Mouse (Mus musculus): ENCODE results near the gene Hbq1b. TPM values are rescaled to one million over a fixed set of nuclear protein-coding genes. Genes with fewer than 3 reads are reported as not detected.

Gene Hbq1b
- polyA plus RNA-seq, 1 experiment from 2014 or later: 13.9 TPM

GRCm38 (mm10) chr11:32316009-32316408 lies 29.2 kb downstream of the Hbq1b start:
- WGBS: 77% methylated on average over 3 of the region's 3 CpGs
- H3K27me3 ChIP-seq (ENCODE audit: insufficient read depth, poor library complexity, severe bottlenecking): 0 out of 2 replicates have a peak, but pooled peaks cover 17% of the 10 kb centered on the region
- H3K9me3 ChIP-seq: no peaks in the 10 kb centered on the region
- H3K4me1 ChIP-seq: peaks cover 21% of the 10 kb centered on the region
- no peaks in the 10 kb centered on the region for H3K36me3 ChIP-seq
- no peak overlapping the region for H3K4me3 ChIP-seq
- DNase-seq (ENCODE audit: low spot score): no peak
- no peak overlapping the region for H3K27ac ChIP-seq

DNA sequence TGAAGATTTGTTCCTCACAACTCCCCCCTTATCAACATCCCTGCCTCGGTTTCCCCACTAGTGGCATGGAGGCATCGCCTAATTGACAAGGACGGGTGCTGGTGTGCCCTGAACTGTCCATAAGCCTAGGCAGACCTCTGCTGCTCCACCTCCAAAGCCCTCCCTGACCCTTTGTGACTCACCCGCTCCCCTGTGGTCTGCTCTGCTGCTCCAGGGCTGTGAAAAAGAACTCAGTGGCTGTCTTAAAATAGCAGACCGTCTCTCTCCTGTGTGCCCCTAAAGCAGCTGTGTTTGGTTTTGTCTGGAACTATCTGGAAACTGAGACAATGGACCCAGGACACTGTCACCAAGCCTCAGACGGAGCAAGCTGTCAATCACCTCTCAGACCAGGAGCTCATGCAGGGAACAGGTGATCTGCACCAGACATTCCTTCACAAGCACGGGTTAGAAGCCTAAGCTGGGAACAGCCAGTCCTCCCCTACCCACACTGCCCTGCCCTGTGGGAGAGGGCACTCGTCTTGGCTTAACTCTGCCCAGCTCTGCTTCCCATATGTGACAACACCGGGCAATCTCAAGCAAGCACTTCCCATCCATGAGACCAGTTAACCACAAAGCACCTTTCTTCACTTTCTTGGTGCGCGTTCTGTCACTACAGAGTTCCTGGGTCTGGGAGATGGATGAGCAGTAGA lies 33.9 kb downstream of the Hbq1b start:
- H3K4me1 ChIP-seq: peaks cover 8% of the 10 kb centered on the region
- H3K27ac ChIP-seq: peak overlapping the region; percentile 29
- no peaks in the 10 kb centered on the region for H3K9me3 ChIP-seq
- WGBS: 59% methylated on average over 11 of the region's 11 CpGs
- H3K36me3 ChIP-seq: no peaks in the 10 kb centered on the region
- H3K27me3 ChIP-seq (ENCODE audit: insufficient read depth, poor library complexity, severe bottlenecking): peaks cover 19% of the 10 kb centered on the region; the same call in 1 of the 2 replicates
- no peak overlapping the region for H3K4me3 ChIP-seq
- DNase-seq (ENCODE audit: low spot score): no peak

DNA sequence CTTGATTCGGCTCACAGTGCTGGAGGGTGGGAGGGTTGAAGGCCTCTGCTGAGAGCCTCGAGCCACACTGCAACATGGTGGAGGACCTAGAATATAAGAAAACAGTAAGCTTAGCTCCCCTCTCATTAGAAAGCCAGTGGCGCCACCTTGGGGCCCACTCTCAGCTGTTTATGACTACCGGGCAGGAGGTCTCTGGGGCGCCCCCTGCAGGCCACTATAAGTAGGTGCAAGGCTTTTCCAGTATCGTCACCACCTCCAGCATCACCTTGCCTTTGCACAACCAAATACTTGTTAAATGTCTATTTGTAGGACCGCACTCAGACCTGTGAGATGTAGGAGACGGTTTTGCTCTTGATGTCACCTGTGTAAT lies 34.4 kb downstream of the Hbq1b start:
- Histone ChIP-seq H3K9me3 (no peaks in the 10 kb centered on the region), H3K27ac (no peak overlapping the region), H3K27me3 (ENCODE audit: insufficient read depth, poor library complexity, severe bottlenecking) (peaks cover 19% of the 10 kb centered on the region; the same call in 1 of the 2 replicates), H3K4me3 (no peak overlapping the region), H3K4me1 (peaks cover 8% of the 10 kb centered on the region), H3K36me3 (no peaks in the 10 kb centered on the region)
- DNase-seq (ENCODE audit: low spot score): peak; percentile 90
- WGBS: 39% methylated on average over 8 of the region's 8 CpGs

GRCm38 (mm10) chr11:32324609-32325008 lies 37.8 kb downstream of the Hbq1b start:
- peak; percentile 93 for DNase-seq (ENCODE audit: low spot score)
- H3K4me1 ChIP-seq: peaks cover 8% of the 10 kb centered on the region
- 12% methylated on average over 15 of the region's 15 CpGs for WGBS
- H3K27me3 ChIP-seq (ENCODE audit: insufficient read depth, poor library complexity, severe bottlenecking): peaks cover 14% of the 10 kb centered on the region; the same call in 1 of the 2 replicates
- H3K36me3 ChIP-seq: no peaks in the 10 kb centered on the region
- no peaks in the 10 kb centered on the region for H3K9me3 ChIP-seq
- peak overlapping the region; percentile 35 for H3K4me3 ChIP-seq
- no peak overlapping the region; the same call in 1 of the 2 replicates for H3K27ac ChIP-seq

DNA sequence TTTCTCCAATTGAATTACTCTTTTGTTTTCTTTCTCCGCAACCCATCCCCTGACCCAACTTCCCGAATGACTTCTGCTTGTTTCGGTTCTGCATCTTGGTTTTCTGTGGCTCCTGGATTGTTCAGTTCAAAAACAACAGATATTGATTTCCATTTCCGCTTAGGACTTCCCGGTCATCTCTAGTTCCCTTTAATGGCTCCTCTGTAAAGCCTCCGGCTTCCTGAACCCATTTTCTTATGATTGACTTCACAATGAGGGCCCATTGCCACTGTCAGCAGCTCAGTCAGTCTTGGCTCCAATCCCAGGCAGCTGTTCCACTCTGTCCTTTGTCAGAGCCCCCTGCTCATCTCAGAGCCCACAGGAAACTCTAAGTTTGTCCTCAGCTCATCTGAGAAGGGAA lies 44.3 kb downstream of the Hbq1b start:
- Histone ChIP-seq H3K9me3 (no peaks in the 10 kb centered on the region), H3K36me3 (no peaks in the 10 kb centered on the region), H3K4me3 (no peak overlapping the region), H3K27ac (0 out of 2 replicates have a peak overlapping the region, but pooled peaks have one; percentile 30), H3K4me1 (no peaks in the 10 kb centered on the region), H3K27me3 (ENCODE audit: insufficient read depth, poor library complexity, severe bottlenecking) (no peaks in the 10 kb centered on the region)
- no peak for DNase-seq (ENCODE audit: low spot score)
- 55% methylated on average over 6 of the region's 6 CpGs for WGBS

DNA sequence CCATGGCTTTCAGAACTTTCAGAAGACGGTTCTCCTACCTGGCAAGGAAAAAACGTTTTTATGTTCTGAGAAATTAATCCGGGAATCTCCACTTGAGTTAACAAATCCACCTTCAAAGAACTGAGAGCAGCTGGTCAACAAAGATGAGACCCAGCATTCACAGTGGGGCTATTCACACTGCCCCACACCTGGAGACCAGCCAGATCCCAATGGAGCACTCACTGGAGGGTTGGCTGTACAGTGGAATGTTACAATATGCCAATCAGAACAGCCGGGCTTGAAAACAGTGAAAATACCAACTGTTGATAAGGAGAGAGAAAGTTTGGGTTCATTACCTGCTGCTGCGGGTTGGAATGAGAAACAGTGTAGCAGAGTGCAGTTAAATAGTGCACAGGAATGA lies 45.1 kb downstream of the Hbq1b start:
- DNase-seq (ENCODE audit: low spot score): no peak
- WGBS: 66% methylated on average over 5 of the region's 5 CpGs
- H3K36me3 ChIP-seq: no peaks in the 10 kb centered on the region
- H3K4me3 ChIP-seq: no peak overlapping the region
- no peaks in the 10 kb centered on the region for H3K9me3 ChIP-seq
- no peaks in the 10 kb centered on the region for H3K4me1 ChIP-seq
- H3K27me3 ChIP-seq (ENCODE audit: insufficient read depth, poor library complexity, severe bottlenecking): no peaks in the 10 kb centered on the region
- H3K27ac ChIP-seq: no peak overlapping the region

DNA sequence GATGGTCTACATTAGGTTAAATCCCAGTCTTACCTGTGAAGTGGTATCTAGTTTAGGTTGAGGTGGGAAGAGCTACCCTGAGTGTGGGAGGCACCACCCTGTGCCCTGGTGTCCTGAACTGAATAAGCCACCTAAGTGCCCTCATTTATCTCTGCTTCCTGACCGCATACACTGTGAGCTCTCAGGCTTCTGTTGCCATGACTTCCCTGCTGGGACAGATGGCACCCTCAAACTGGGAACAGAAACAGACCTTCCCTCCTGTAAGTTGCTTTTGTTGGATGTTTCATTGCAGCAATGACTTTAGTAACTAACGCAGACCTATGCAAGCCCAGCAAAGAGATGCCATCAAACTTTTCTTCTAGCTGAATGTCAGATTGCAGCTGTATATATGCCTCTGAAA lies 46.5 kb downstream of the Hbq1b start:
- no peaks in the 10 kb centered on the region for H3K27me3 ChIP-seq (ENCODE audit: insufficient read depth, poor library complexity, severe bottlenecking)
- H3K27ac ChIP-seq: no peak overlapping the region
- WGBS: 79% methylated on average over 2 of the region's 2 CpGs
- no peaks in the 10 kb centered on the region for H3K4me1 ChIP-seq
- H3K9me3 ChIP-seq: no peaks in the 10 kb centered on the region
- no peaks in the 10 kb centered on the region for H3K36me3 ChIP-seq
- DNase-seq (ENCODE audit: low spot score): no peak
- no peak overlapping the region for H3K4me3 ChIP-seq

DNA sequence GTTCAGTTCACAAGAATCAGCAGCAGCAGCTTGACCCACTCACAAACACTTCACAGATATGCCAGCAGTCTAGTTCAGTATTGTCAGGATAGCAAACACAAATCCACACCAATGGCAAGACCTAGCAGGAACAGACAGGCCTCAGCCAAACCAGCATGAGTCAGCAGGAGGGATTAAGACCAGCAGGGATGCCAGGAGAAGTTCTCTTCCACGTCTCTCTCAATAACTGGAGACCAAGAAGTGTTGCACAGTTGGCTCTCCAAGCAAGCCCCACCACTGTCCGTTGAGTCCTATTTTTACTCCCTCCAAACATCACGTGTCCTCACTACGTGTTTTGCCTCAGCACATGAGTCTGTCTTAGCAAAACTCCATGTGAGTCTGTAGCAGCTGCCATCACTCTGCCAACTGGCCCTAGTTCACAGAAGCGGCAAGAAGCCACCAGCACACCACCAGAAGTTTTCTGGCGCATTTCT lies 49.7 kb downstream of the Hbq1b start:
- no peaks in the 10 kb centered on the region for H3K27me3 ChIP-seq (ENCODE audit: insufficient read depth, poor library complexity, severe bottlenecking)
- WGBS: 78% methylated on average over 6 of the region's 6 CpGs
- no peaks in the 10 kb centered on the region for H3K36me3 ChIP-seq

More for the DNA sequence above, 49.7 kb downstream of the Hbq1b start:
- H3K4me3 ChIP-seq: no peak overlapping the region
- no peak overlapping the region for H3K27ac ChIP-seq
- no peaks in the 10 kb centered on the region for H3K9me3 ChIP-seq
- no peak for DNase-seq (ENCODE audit: low spot score)
- peaks cover 10% of the 10 kb centered on the region for H3K4me1 ChIP-seq

Other genes with a start within 250 kb of the Hbq1b start
- gene Il9r, start 86.7 kb upstream of the Hbq1b start, polyA plus RNA-seq (2016; fragmentation: Nextera tagmentation; extraction: Ambion mirVana): 0.14 TPM in 1 of 2 replicates, not detected in the other
- 69.7 and 84.1 TPM in 2 replicates for gene Snrnp25, start 81.5 kb upstream of the Hbq1b start, polyA plus RNA-seq (2016; fragmentation: Nextera tagmentation; extraction: Ambion mirVana)
- 40.8 and 42.4 TPM in 2 replicates for gene Rhbdf1, start 64.7 kb upstream of the Hbq1b start, polyA plus RNA-seq (2016; fragmentation: Nextera tagmentation; extraction: Ambion mirVana)
- 21.3 and 26.3 TPM in 2 replicates for gene Mpg, start 60.5 kb upstream of the Hbq1b start, polyA plus RNA-seq (2016; fragmentation: Nextera tagmentation; extraction: Ambion mirVana)
- 43.8 and 44.5 TPM in 2 replicates for gene Nprl3, start 19.3 kb upstream of the Hbq1b start, polyA plus RNA-seq (2016; fragmentation: Nextera tagmentation; extraction: Ambion mirVana)
- gene Hba-x, start 10.6 kb upstream of the Hbq1b start, polyA plus RNA-seq (2016; fragmentation: Nextera tagmentation; extraction: Ambion mirVana): 8,501 and 9,179 TPM in 2 replicates
- 4,954 and 6,566 TPM in 2 replicates for gene Hba-a1, start 3.5 kb upstream of the Hbq1b start, polyA plus RNA-seq (2016; fragmentation: Nextera tagmentation; extraction: Ambion mirVana)
- gene Hba-a2, start 9.5 kb downstream of the Hbq1b start, polyA plus RNA-seq (2016; fragmentation: Nextera tagmentation; extraction: Ambion mirVana): 9,075 and 12,184 TPM in 2 replicates
- gene Hbq1a, start 13.1 kb downstream of the Hbq1b start, polyA plus RNA-seq (2016; fragmentation: Nextera tagmentation; extraction: Ambion mirVana): not detected in 2 replicates
- 14.9 and 16.8 TPM in 2 replicates for gene Sh3pxd2b, start 60.9 kb downstream of the Hbq1b start, polyA plus RNA-seq (2016; fragmentation: Nextera tagmentation; extraction: Ambion mirVana)
- 31.2 and 46.7 TPM in 2 replicates for gene Ubtd2, start 168.4 kb downstream of the Hbq1b start, polyA plus RNA-seq (2016; fragmentation: Nextera tagmentation; extraction: Ambion mirVana)
- gene Efcab9, start 245.1 kb downstream of the Hbq1b start, polyA plus RNA-seq (2016; fragmentation: Nextera tagmentation; extraction: Ambion mirVana): 0.36 TPM in 1 of 2 replicates, not detected in the other
- gene Stk10, start 246.3 kb downstream of the Hbq1b start, polyA plus RNA-seq (2016; fragmentation: Nextera tagmentation; extraction: Ambion mirVana): 2.3 and 2.8 TPM in 2 replicates

Data from heart, embryonic 10.5 days (tissue).